Mouse (Mus musculus) ES-E14 (cell line): ENCODE measurements at regions not wholly inside any gene's neighbourhood (a gene's known extent, or its start where the extent isn't known, plus 50 kb on each side); places are given as distances from the start of the nearest gene placed in this dataset.

Source experiments
- DNase-seq: peaks from one replicate; pipeline ENCODE4 v3.0.0-alpha.2; 2013; ENCODE audit warnings: low read depth, low spot score
- H3K27ac ChIP-seq: 2 replicates; pipeline ENCODE4 v1.5.1; 2012; ENCODE audit warnings: low read depth, mild to moderate bottlenecking, low read length, moderate library complexity, mixed read lengths; ENCODE audit not compliant: poor library complexity, insufficient read depth, severe bottlenecking
- H3K36me3 ChIP-seq: 2 replicates; pipeline ENCODE4 v1.6.1; 2012; ENCODE audit warnings: mild to moderate bottlenecking, low read length, moderate library complexity, mixed read lengths; ENCODE audit not compliant: control insufficient read depth, poor library complexity, insufficient read depth, severe bottlenecking
- H3K4me1 ChIP-seq, 2 experiments: fragments of 150-350 bp in 1 of 2; sonication (generic) in 1 of 2; 2 replicates each; pipeline ENCODE4 v1.6.1; 2012; ENCODE audit warnings: low read length in 2 of 2, mild to moderate bottlenecking in 1 of 2, mixed read lengths in 1 of 2; ENCODE audit not compliant: control insufficient read depth in 2 of 2, insufficient read depth in 2 of 2, poor library complexity in 1 of 2
- H3K4me3 ChIP-seq, 2 experiments: fragments of 150-350 bp in 1 of 2; sonication (generic) in 1 of 2; 2 replicates each; pipeline ENCODE4 v1.5.1; 2012; ENCODE audit warnings: low read length in 2 of 2, low read depth in 1 of 2, mild to moderate bottlenecking in 1 of 2, mixed read lengths in 1 of 2; ENCODE audit not compliant: insufficient read depth in 1 of 2, poor library complexity in 1 of 2, severe bottlenecking in 1 of 2
- H3K9ac ChIP-seq: 2 replicates; pipeline ENCODE4 v1.6.1; 2012; ENCODE audit warnings: low read depth, mild to moderate bottlenecking, low read length, mixed read lengths; ENCODE audit not compliant: poor library complexity, insufficient read depth, severe bottlenecking
- H3K9me3 ChIP-seq: fragments of 150-350 bp; sonication (generic); 2 replicates; pipeline ENCODE4 v1.6.1; 2012; ENCODE audit warnings: low read depth, mild to moderate bottlenecking, low read length; ENCODE audit not compliant: control insufficient read depth, insufficient read depth
- CHD2 ChIP-seq: IDR thresholded peaks from 2 replicates; pipeline ENCODE4 v1.6.1; 2014; ENCODE audit warnings: mild to moderate bottlenecking, low read depth, low read length, inconsistent platforms
- HCFC1 ChIP-seq: IDR thresholded peaks from 2 replicates; pipeline ENCODE4 v1.6.1; 2012; ENCODE audit warnings: low read length, inconsistent platforms, borderline replicate concordance; ENCODE audit not compliant: insufficient read depth
- MAFK ChIP-seq: IDR thresholded peaks from 2 replicates; pipeline ENCODE4 v1.6.1; 2014; ENCODE audit warnings: mild to moderate bottlenecking, low read depth, low read length, inconsistent platforms; ENCODE audit not compliant: insufficient read depth
- ZC3H11A ChIP-seq: IDR thresholded peaks from 2 replicates; pipeline ENCODE4 v1.6.1; 2012; ENCODE audit warnings: low read depth, mild to moderate bottlenecking, inconsistent platforms, low read length, borderline replicate concordance
- ZNF384 ChIP-seq: IDR thresholded peaks from 2 replicates; pipeline ENCODE4 v1.6.1; 2012; ENCODE audit warnings: low read depth, low read length, inconsistent platforms
- in situ Hi-C, 2 experiments: fragments of 600-800 bp; cut with MboI; formaldehyde crosslinking; loops; one replicate each; pipeline ENCODE4 v1.15.1; 2025; ENCODE audit warnings: low sequenced_read_pairs in 2 of 2, inconsistent platforms in 1 of 2; ENCODE audit not compliant: unreplicated experiment in 2 of 2

- in situ Hi-C loops, result no loop called here
- H3K4me3 ChIP-seq, result peak overlapping the region; percentile 40 to 45; a peak in 3 of 4 replicates
- H3K36me3 ChIP-seq, result no peaks in the 10 kb centered on the region
- DNase-seq, result no peak
- H3K9me3 ChIP-seq, result no peaks in the 10 kb centered on the region
- TF ChIP-seq CHD2 (no peak), ZNF384 (no peak), MAFK (no peak), HCFC1 (no peak; the same call in 1 of the 2 replicates), ZC3H11A (no peak)
- H3K9ac ChIP-seq, result no peak overlapping the region
- H3K27ac ChIP-seq, result no peak overlapping the region
- H3K4me1 ChIP-seq, result no peaks in the 10 kb centered on the region; a peak in 1 of 4 replicates
Observed at GRCm38 (mm10) chr3:54633446-54633845, 59.2 kb upstream of the Supt20 start.

DNA sequence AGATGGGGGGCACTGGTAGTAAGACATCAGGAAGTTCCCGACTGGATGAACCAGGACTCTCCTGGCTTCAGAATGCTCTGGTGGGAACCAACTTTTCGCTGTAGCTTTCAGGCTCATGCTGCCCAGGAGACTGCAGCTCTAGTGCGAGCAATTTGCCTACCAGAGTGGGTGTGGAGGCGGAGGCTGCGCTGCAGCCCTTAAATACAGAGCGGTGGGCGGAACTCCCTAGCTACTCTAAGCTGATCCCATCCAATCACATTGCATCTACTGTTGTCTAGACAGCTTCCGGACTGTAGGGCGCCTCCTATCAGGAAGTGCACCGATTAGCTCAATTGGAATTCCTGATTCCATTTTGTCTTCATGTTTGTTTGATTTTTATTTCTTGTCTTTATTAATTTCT is 58.2 kb upstream of the Supt20 start:
- no peaks in the 10 kb centered on the region; a peak in 1 of 4 replicates for H3K4me1 ChIP-seq
- in situ Hi-C loops, result no loop called here

More for the DNA sequence above, 58.2 kb upstream of the Supt20 start:
- H3K9ac ChIP-seq, result no peak overlapping the region
- H3K4me3 ChIP-seq, result no peak overlapping the region
- H3K27ac ChIP-seq, result no peak overlapping the region
- H3K9me3 ChIP-seq, result no peaks in the 10 kb centered on the region
- DNase-seq, result no peak
- TF ChIP-seq ZNF384 (no peak), MAFK (no peak), CHD2 (no peak), HCFC1 (no peak), ZC3H11A (no peak)
- no peaks in the 10 kb centered on the region for H3K36me3 ChIP-seq
